Mouse (Mus musculus): Measurements from ENCODE around the gene Gm11639.

- TF ChIP-seq GATA1 (IDR thresholded peaks at IDR 0.05; ENCODE audit: borderline replicate concordance, low read length) (no peak), FLI1 (IDR thresholded peaks at IDR 0.05; ENCODE audit: low read length) (no peak)
These were observed 44.6 kb upstream of the Gm11639 start for GRCm38 (mm10) chr11:104640894-104641293.

Data from megakaryocyte, embryonic 14.5 days (primary cell).